Mouse (Mus musculus): ENCODE measurements around the gene Il1r2.

The Il1r2 gene

GRCm38 (mm10) chr1:40129321-40129720 is 55.4 kb downstream of the Il1r2 start:
- DNase-seq (ENCODE audit: low read depth, low spot score), result no peak

GRCm38 (mm10) chr1:40131631-40132030 is 57.8 kb downstream of the Il1r2 start:
- DNase-seq (ENCODE audit: low read depth, low spot score), result no peak

GRCm38 (mm10) chr1:40132721-40133120 is 58.8 kb downstream of the Il1r2 start:
- peak; percentile 10 for DNase-seq (ENCODE audit: low read depth, low spot score)

GRCm38 (mm10) chr1:40133567-40133966 is 59.7 kb downstream of the Il1r2 start:
- no peak for DNase-seq (ENCODE audit: low read depth, low spot score)

GRCm38 (mm10) chr1:40139798-40140532 is 66.1 kb downstream of the Il1r2 start:
- no peak for DNase-seq (ENCODE audit: low read depth, low spot score)

- no peak for DNase-seq (ENCODE audit: low read depth, low spot score)
Measured at GRCm38 (mm10) chr1:40156096-40156495, 82.2 kb downstream of the Il1r2 start.

- no peak for DNase-seq (ENCODE audit: low read depth, low spot score)
Measured at GRCm38 (mm10) chr1:40163329-40163917, 89.5 kb downstream of the Il1r2 start.

GRCm38 (mm10) chr1:40164331-40164730 is 90.5 kb downstream of the Il1r2 start:
- no peak for DNase-seq (ENCODE audit: low read depth, low spot score)

- DNase-seq (ENCODE audit: low read depth, low spot score), result peak; percentile 3
Measured at GRCm38 (mm10) chr1:40167585-40167984, 93.7 kb downstream of the Il1r2 start.

- DNase-seq (ENCODE audit: low read depth, low spot score), result no peak
Measured at GRCm38 (mm10) chr1:40171878-40172277, 98.0 kb downstream of the Il1r2 start.

- DNase-seq (ENCODE audit: low read depth, low spot score), result no peak
Measured at GRCm38 (mm10) chr1:40174146-40174545, 100.3 kb downstream of the Il1r2 start.

All from R1 (cell line).